Mouse (Mus musculus) liver, embryonic 11.5 days (tissue): ENCODE data around the gene Trim21. TPM values are rescaled to one million over a fixed set of nuclear protein-coding genes. Genes with fewer than 3 reads are reported as not detected.
A peak's percentile ranks its signal among the peaks of the same experiment; 100 is the strongest.

Source experiments
- ATAC-seq: fragments of 200-750 bp; cut with Nextera tagmentation; replicated peaks from 2 replicates; pipeline ENCODE4 v1.8.0; 2017; ENCODE audit warnings: moderate number of reproducible peaks, mild to moderate bottlenecking, moderate TSS enrichment, moderate library complexity; ENCODE audit not compliant: low FRiP score
- DNase-seq: peaks from one replicate; pipeline ENCODE4 v3.0.0-alpha.2; 2017; ENCODE audit warnings: low spot score
- H3K27ac ChIP-seq: fragments of 300-500 bp; sonication (generic); 2 replicates; pipeline ENCODE4 v1.5.1; 2014; ENCODE audit warnings: mild to moderate bottlenecking, low read depth, low read length, control low read depth
- H3K27me3 ChIP-seq: fragments of 300-500 bp; sonication (generic); replicated peaks from 2 replicates; pipeline ENCODE4 v1.6.1; 2014; ENCODE audit warnings: low read length, mixed read lengths; ENCODE audit not compliant: control insufficient read depth, insufficient read depth
- H3K36me3 ChIP-seq: fragments of 300-500 bp; sonication (generic); 2 replicates; pipeline ENCODE4 v1.6.1; 2014; ENCODE audit warnings: mild to moderate bottlenecking, low read length, moderate library complexity, mixed read lengths; ENCODE audit not compliant: control insufficient read depth, insufficient read depth
- H3K4me1 ChIP-seq: fragments of 300-500 bp; sonication (generic); replicated peaks from 2 replicates; pipeline ENCODE4 v1.6.1; 2014; ENCODE audit warnings: low read length, mixed read lengths; ENCODE audit not compliant: control insufficient read depth, insufficient read depth
- H3K4me2 ChIP-seq: fragments of 300-500 bp; sonication (generic); 2 replicates; pipeline ENCODE4 v1.6.1; 2014; ENCODE audit warnings: mild to moderate bottlenecking, control low read depth, moderate library complexity
- H3K4me3 ChIP-seq: fragments of 300-500 bp; sonication (generic); 2 replicates; pipeline ENCODE4 v1.5.1; 2014; ENCODE audit warnings: low read depth, low read length, control low read depth
- H3K9ac ChIP-seq: fragments of 300-500 bp; sonication (generic); 2 replicates; pipeline ENCODE4 v1.6.1; 2014; ENCODE audit warnings: low read depth, low read length, control low read depth
- H3K9me3 ChIP-seq: fragments of 300-500 bp; sonication (generic); 2 replicates; pipeline ENCODE4 v1.6.1; 2016; ENCODE audit warnings: low read length, inconsistent platforms, mixed read lengths; ENCODE audit not compliant: control insufficient read depth
- WGBS: fragments of 180-500 bp; shearing (Covaris S2); extraction: QIAGEN DNeasy Blood & Tissue Kit; methylation state at CpG from one replicate; pipeline ENCODE4 v1.1.7; 2014; 5-methylcytosine and 5-hydroxymethylcytosine counted together
- polyA plus RNA-seq: library from polyadenylated mRNA; unstranded; fragments of >200 nt; fragmentation: Nextera tagmentation; extraction: Ambion mirVana; gene quantifications from 2 replicates; pipeline ENCODE4 v1.2.1, GENCODE M21; 2014

Trim21 gene
- polyA plus RNA-seq, 1 experiment from 2014 or later, result 1.3 TPM

- peak overlapping the region; percentile 48 for H3K4me3 ChIP-seq
- no peak overlapping the region for H3K27ac ChIP-seq
- H3K4me1 ChIP-seq, result no peaks in the 10 kb centered on the region; the same call in none of the 2 replicates
- no peaks in the 10 kb centered on the region for H3K36me3 ChIP-seq
- peaks cover 6% of the 10 kb centered on the region for H3K27me3 ChIP-seq
- ATAC-seq (peak; percentile 87), DNase-seq (peak; percentile 88)
- no peaks in the 10 kb centered on the region for H3K9me3 ChIP-seq
- peak overlapping the region; percentile 59 for H3K9ac ChIP-seq
- WGBS, result 1% methylated on average over 54 of the region's 54 CpGs
- peak overlapping the region; percentile 82 for H3K4me2 ChIP-seq
These were observed 52.4 kb downstream of the Trim21 start for GRCm38 (mm10) chr7:102512814-102513435.

GRCm38 (mm10) chr7:102511927-102512326 is 53.4 kb downstream of the Trim21 start:
- peaks cover 6% of the 10 kb centered on the region for H3K27me3 ChIP-seq
- no peak for ATAC-seq
- H3K9me3 ChIP-seq, result no peaks in the 10 kb centered on the region
- H3K4me2 ChIP-seq, result no peak overlapping the region
- no peak for DNase-seq
- H3K4me3 ChIP-seq, result no peak overlapping the region
- WGBS, result 82% methylated on average over 10 of the region's 10 CpGs
- H3K9ac ChIP-seq, result no peak overlapping the region
- no peaks in the 10 kb centered on the region; the same call in none of the 2 replicates for H3K4me1 ChIP-seq
- no peak overlapping the region for H3K27ac ChIP-seq
- H3K36me3 ChIP-seq, result no peaks in the 10 kb centered on the region

- Histone ChIP-seq H3K4me3 (no peak overlapping the region), H3K27me3 (peaks cover 6% of the 10 kb centered on the region; the same call in 1 of the 2 replicates), H3K4me1 (no peaks in the 10 kb centered on the region; the same call in none of the 2 replicates), H3K9ac (no peak overlapping the region), H3K9me3 (no peaks in the 10 kb centered on the region), H3K36me3 (no peaks in the 10 kb centered on the region), H3K4me2 (no peak overlapping the region), H3K27ac (no peak overlapping the region)
- 78% methylated on average over 7 of the region's 7 CpGs for WGBS
- DNase-seq (no peak), ATAC-seq (no peak)
These were observed 55.6 kb downstream of the Trim21 start for GRCm38 (mm10) chr7:102509726-102510125.

GRCm38 (mm10) chr7:102508666-102509065 is 56.6 kb downstream of the Trim21 start:
- Histone ChIP-seq H3K27ac (no peak overlapping the region), H3K27me3 (peaks cover 6% of the 10 kb centered on the region; the same call in 1 of the 2 replicates), H3K9ac (no peak overlapping the region), H3K4me1 (no peaks in the 10 kb centered on the region; the same call in none of the 2 replicates), H3K9me3 (no peaks in the 10 kb centered on the region), H3K4me2 (no peak overlapping the region), H3K36me3 (no peaks in the 10 kb centered on the region), H3K4me3 (no peak overlapping the region)
- no peak for ATAC-seq
- DNase-seq, result no peak
- 87% methylated on average over 6 of the region's 6 CpGs for WGBS

GRCm38 (mm10) chr7:102508066-102508465 is 57.2 kb downstream of the Trim21 start:
- Histone ChIP-seq H3K4me2 (no peak overlapping the region), H3K27ac (no peak overlapping the region), H3K9me3 (no peaks in the 10 kb centered on the region), H3K4me1 (no peaks in the 10 kb centered on the region; the same call in 1 of the 2 replicates), H3K27me3 (peaks cover 6% of the 10 kb centered on the region; the same call in 1 of the 2 replicates), H3K36me3 (no peaks in the 10 kb centered on the region), H3K4me3 (no peak overlapping the region), H3K9ac (no peak overlapping the region)
- DNase-seq (no peak), ATAC-seq (no peak)
- 86% methylated on average over 9 of the region's 9 CpGs for WGBS

Other genes starting within 250 kb of the Trim21 start
- gene Rrm1, start 123.8 kb downstream of the Trim21 start, polyA plus RNA-seq, result 284 and 324 TPM in 2 replicates
- 0.40 and 0.47 TPM in 2 replicates for gene Olfr543, start 83.8 kb downstream of the Trim21 start, polyA plus RNA-seq
- 0.05 and 0.12 TPM in 2 replicates for gene Olfr544, start 77.2 kb downstream of the Trim21 start, polyA plus RNA-seq
- 0.04 and 0.10 TPM in 2 replicates for gene Olfr545, start 65.9 kb downstream of the Trim21 start, polyA plus RNA-seq
- not detected in 2 replicates for gene Olfr547, start 30.7 kb downstream of the Trim21 start, polyA plus RNA-seq
- gene Olfr548-ps1, start 24.6 kb downstream of the Trim21 start, polyA plus RNA-seq, result not detected in 2 replicates
- gene Olfr549, start 15.6 kb downstream of the Trim21 start, polyA plus RNA-seq, result not detected in 2 replicates
- not detected in 2 replicates for gene Olfr550, start 6.0 kb upstream of the Trim21 start, polyA plus RNA-seq
- not detected in 2 replicates for gene Olfr551, start 26.4 kb upstream of the Trim21 start, polyA plus RNA-seq
- not detected in 2 replicates for gene Olfr552, start 32.3 kb upstream of the Trim21 start, polyA plus RNA-seq
- not detected in 2 replicates for gene Olfr553, start 52.7 kb upstream of the Trim21 start, polyA plus RNA-seq
- not detected in 2 replicates for gene Olfr554, start 72.9 kb upstream of the Trim21 start, polyA plus RNA-seq
- gene Olfr555, start 93.3 kb upstream of the Trim21 start, polyA plus RNA-seq, result not detected in 2 replicates
- gene Olfr556, start 99.4 kb upstream of the Trim21 start, polyA plus RNA-seq, result not detected in 2 replicates
- 5.1 and 6.8 TPM in 2 replicates for gene Trim68, start 121.8 kb upstream of the Trim21 start, polyA plus RNA-seq
- not detected in 2 replicates for gene Olfr557, start 130.4 kb upstream of the Trim21 start, polyA plus RNA-seq
- not detected in 2 replicates for gene Olfr558, start 136.7 kb upstream of the Trim21 start, polyA plus RNA-seq
- gene Olfr33, start 153.6 kb upstream of the Trim21 start, polyA plus RNA-seq, result not detected in 2 replicates
- gene Olfr559, start 162.0 kb upstream of the Trim21 start, polyA plus RNA-seq, result not detected in 2 replicates
- gene Olfr560, start 193.9 kb upstream of the Trim21 start, polyA plus RNA-seq, result not detected in 2 replicates
- gene Olfr78, start 194.0 kb upstream of the Trim21 start, polyA plus RNA-seq, result not detected in 2 replicates
- not detected in 2 replicates for gene Olfr561, start 205.7 kb upstream of the Trim21 start, polyA plus RNA-seq
- gene Olfr564, start 238.0 kb upstream of the Trim21 start, polyA plus RNA-seq, result not detected in 2 replicates